Mouse (Mus musculus) erythroid progenitor cell, adult 5-6 weeks (primary cell): ENCODE measurements at regions not wholly inside any gene's neighbourhood (a gene's known extent, or its start where the extent isn't known, plus 50 kb on each side); places are given as distances from the start of the nearest gene placed in this dataset.

ENCODE experiments used
- ATAC-seq: replicated peaks from 2 replicates; pipeline ENCODE4 v1.8.0; 2016; ENCODE audit warnings: moderate number of reproducible peaks, mild to moderate bottlenecking, moderate TSS enrichment, inconsistent platforms; ENCODE audit not compliant: poor library complexity, low FRiP score, severe bottlenecking

DNA sequence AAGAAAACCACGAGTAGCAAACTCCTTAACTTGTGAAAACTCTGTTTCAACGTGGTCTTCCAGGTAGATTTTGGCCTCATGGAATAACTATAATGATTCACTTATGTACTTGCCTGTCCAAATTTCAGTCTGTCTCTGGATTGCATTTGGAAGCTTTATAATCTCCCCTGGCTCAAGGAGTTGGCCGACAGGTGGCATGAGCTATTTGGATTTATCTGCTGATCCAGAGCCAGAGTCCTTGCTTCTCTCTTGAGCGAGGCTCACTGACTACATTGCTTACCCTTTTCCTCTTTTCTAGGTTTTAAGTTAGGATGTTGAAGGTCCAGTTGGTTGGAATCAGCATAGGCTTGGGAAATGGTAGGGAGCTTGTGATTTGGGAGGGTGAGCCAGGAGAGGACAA lies 423.6 kb downstream of the Cd109 start:
- no peak for ATAC-seq

DNA sequence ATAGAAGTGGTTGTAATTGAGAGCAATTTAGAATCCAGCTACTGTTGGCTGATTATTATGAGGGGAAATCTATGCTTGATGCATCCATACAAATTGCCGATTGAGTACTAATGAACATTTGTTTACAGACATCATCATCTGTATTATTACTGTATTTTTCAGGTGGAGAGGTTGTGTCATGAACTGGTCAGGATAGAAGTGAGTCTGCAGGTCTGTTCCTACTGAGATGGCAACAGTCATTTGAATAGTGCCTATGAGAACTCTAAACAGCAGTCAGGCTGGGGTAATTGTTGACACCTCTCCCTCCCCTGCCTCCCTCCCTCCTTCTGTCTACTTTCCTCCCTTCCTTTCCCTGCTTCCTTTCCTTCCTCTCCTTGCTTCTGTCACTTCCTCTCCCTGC lies 429.0 kb downstream of the Cd109 start:
- no peak for ATAC-seq

DNA sequence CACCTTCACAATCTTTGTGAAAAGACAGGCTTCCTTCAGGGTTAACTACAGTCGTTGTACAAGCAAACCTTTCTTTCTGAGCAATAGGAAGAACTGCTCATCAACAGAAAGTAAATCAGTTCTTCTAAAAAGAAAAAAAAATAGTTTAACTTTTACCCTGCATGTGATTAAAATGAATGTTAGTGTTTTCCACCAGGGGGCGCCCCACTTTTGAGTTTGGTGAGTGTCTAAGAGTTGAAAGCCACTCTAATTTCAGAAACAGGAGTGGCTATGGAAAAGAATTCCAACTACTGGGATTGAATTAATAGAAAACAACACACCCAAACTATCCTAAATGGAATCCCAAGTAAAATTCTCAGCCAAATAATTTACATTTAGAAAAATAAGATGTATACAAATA lies 430.0 kb downstream of the Cd109 start:
- no peak for ATAC-seq

DNA sequence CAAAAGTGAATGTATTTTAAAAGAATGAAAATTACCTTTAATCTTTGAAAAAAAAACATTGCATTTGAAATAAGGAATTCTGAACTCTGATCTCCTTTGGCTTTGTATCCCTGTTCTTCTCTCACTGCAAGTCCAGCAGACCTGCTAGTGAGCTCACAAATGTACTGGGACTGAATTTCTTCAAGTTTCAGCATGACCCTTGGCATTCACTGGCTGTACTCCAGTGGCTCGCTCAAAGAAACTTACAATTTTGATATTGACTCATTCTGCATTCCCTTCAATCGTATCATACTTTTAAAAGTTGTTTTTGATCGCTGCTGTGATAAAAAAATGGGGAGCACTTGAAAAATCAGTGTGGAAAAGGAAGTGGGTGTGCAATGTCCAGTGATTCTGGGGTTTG lies 456.6 kb downstream of the Cd109 start:
- no peak for ATAC-seq

DNA sequence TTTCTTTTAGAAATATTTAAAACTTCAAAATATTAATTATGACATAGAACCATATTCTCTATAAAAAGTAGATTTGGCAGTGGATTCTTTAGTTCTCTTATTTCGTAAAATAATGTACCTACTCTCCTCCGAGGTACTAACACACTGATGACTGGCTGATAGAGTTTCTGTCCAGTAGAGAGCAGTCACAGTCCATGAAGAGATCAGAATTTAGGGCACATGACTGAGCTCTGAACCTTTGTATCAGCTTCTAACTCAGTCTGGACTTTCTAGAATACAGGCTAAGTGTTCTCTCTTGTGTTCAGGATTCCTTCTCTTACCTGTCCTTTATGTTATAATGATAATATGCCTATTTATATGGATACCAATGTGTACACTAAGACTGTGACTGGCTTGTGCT lies 494.3 kb downstream of the Cd109 start:
- ATAC-seq, result no peak

DNA sequence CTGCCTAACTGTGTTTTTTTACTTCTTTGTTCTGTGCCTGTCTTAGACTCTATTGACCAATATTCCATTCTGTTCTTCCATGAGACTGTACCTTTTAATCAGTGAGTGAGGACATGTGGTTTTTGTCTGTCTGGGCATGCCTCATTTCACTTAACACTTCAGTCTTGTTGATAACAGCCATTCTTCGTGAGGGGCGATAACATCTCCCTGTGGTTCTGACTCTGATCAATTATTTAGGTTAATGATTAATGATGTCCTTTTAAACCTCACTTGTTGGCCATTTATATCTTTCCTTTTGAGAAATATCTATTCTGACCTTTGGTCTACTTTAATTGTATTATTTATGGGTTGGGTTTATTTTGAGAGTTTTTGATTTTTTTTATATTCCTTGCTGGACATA lies 496.0 kb downstream of the Cd109 start:
- no peak for ATAC-seq

DNA sequence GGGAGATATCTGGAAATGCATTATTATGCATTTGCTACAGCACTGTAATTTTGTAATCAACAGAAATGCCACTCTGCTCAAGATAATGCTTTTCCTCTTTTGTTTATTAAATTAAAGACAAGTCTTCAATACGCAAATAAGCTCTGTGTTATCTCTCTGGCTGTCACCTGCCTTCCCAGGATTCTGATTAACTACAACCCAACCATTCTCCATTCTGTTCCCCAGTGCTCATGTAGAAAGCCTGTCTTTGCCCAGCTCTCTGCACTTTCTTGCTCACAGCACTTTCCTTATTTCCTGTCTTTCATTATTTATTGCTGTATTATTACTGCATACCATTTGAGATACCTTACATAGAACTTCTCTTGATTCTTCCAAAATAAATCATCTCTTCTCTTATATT lies 525.6 kb downstream of the Cd109 start:
- no peak for ATAC-seq

DNA sequence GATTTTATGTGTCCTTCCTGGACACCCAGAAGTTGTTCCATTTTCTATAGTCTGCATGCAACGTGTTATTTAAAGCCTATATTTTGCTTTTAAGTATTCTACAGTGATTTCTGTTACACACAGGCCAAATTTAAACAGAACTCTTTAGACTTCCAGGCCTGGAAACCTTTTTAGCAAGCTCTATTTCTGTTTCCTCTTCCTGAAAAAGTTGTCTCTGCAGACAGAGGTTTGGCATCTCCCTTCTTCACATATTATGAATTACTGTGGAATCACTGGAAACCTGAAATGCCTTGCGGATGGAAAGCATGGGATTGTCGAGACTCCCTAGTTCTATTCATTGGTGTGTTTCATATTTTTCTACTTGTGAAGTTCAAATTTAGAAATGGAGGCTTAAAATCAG lies 530.7 kb downstream of the Cd109 start:
- no peak for ATAC-seq

DNA sequence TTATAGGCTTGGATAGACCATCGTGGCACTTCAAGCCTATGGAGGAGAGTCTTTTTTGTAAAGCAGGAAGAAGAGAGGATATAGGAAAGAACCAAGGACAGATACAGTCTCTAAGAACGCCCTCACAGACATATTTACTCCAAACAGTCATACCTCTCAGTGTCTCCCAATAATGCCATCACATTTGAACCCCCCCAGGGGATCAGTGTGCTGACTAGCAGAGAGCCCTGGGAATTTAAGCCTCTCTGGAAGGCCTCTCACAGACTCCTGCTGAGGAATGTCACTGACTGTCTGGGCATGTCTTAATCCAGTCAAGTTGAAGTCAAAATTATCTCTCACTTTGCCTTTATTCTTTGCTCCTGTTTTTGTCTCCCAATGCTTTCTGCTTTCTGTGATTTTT lies 550.2 kb downstream of the Cd109 start:
- no peak for ATAC-seq

DNA sequence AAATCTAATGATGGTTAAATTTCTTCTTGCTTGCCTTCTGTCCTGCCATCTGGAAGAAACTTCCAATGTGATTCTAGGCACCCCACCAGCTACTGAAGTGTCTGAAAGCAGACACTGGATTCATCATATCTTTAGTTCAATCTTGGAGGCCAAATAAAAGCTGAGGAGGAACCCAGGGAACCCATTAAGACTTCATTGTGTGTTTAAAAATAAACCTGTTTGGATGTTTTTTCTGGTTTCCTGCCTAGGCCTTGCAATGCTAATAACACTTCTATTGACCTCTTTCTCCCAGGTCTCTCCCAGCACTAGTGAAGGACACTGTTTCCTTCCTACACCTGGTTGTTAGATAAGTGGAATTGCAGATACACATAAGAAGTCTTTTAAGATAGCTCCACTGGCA lies 545.6 kb downstream of the Col12a1 start:
- no peak for ATAC-seq

DNA sequence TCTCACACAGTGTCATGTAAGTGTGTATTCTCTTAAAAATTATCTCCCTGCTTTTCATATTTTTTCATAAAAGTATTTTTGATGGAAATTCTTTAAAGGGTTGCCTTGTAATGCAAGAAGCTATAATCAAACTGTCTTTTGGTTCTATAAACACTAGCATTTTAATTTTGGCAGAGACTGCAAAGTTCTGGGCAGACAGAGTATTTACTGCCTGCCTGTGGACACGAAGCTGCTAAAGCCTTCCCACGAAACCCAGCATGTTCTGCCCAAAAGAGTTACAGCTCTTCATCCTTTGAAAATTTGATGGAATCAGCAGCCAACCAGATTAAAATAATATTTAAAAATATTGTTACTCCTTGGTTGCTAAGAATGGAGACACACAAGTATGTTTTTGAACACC lies 538.7 kb downstream of the Col12a1 start:
- no peak for ATAC-seq

DNA sequence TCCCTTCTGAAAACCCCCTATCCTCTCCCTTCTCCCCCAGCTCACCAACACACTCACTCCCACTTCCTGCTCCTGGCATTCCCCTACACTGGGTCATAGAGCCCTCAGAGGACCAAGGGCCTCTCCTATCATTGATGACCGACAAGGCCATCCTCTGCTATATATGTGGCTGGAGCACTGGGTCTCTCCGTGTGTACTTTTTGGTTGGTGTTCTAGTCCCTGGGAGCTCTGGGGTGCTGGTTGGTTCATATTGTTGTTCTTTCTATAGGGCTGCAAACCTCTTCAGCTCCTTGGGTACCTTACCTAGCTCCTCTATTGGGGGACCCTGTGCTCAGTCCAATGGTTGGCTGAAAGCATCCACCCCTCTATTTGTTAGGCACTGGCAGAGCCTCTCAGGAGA lies 523.2 kb downstream of the Col12a1 start:
- no peak for ATAC-seq

DNA sequence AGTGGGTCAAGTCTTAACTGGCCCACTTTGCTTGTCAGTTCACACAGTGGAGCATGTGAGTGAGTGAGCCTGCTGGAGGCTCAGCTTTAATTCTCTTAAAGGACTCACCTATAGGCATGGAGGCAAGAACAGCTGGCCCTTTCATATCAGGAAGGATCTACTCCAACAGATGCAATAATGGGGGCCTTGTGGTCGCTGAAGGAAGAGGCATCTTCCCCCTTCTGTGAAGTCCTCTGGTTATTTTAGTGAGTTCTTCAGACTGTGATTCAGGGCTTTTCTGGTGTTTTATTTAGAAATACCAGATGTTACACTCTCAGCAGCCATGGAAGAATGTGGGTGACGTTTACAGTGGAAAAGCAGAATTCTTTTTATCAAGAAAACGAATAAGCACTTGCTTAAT lies 516.9 kb downstream of the Col12a1 start:
- no peak for ATAC-seq

DNA sequence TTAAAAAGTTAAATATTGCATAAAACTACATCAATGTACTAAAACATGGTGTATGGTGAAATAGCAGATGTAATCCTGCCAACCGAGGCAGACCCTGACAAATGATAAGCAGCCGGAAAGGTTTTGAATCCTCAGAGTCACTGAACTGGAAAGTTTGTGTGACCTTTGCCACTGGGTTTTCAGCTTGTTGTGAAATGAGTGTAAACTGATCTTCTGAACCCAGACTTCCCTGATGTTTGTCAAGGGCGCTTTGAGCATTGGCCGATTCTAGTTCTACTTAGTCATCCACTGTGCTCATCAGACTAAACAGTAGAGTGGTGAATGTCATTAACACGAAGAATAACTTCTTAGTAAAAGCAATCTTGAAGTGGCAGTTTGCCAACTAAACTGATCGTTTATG lies 505.3 kb downstream of the Col12a1 start:
- ATAC-seq, result no peak

DNA sequence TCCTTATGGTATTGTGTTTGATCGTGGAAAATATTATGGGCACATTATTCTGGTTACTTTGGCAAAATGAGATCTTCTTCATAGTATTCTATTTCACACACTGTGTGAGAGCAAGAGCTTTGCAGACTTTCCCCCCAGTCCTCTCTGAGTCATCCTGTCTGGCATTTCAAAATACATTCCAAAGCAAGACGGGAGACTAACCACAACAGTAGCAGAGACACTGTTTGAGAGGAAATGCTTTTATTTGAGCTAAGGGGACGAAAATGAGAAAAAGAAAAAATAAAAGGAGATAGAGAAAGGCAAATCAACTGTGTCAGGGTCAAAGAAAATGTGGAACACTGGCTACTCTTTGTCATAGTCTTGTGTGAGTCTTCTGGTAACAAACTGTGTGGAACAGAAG lies 502.6 kb downstream of the Col12a1 start:
- ATAC-seq, result no peak

DNA sequence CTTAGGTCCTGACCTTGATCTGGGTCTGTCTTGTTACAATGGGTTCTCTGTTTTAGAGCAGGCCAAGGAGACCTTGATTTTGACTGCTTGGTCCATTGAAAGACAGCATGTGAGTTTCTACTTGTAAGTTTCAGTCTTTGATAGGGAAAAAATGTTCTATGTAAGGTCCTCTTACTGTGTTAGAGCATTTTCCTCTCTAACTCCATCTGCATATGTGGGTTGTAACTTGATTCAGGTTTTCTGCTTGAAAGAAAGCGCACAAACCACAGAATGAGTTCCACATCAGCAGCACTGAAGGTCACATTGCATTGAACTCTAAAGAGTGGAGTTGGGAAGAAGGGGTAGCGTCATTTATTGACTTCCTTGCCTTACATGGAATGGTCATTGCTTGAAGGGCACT lies 502.2 kb downstream of the Col12a1 start:
- ATAC-seq, result no peak

DNA sequence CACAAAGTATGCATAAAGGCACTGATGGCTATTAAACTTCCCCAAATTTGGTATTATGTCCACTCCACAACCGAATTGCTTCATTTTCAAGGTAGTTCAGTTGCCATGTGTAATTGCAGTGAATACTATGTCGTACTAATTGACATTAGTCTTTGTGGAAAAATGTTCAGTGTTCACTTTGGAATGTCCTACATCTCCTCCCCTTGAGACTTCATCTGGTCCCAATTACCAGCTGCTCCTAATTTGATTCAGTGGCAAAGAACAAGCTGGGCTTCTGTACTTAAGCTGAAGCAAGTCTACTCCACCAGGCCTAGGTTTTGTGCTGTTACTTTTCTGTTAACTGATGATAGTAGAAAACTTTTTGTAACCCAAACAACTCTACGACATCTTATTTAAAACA lies 485.6 kb downstream of the Col12a1 start:
- no peak for ATAC-seq

DNA sequence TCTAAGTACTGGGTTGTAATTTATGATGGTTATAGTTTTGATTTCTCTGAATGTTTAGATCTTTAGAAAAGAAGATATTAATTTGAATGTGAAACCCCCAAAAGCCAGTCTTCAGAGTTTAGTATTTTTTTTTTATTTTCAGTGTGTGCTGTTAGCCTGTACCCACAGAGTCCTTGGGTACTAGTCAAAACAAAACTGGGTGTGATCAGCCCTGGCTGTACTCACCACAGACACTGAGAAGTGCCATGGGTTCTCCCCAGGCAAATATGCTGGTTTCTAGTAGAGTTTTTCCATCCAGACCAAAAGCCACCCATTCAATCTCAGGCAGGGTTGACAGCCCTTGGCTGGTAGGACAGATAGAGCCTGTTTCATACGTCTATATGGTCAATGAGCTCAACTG lies 484.9 kb downstream of the Col12a1 start:
- no peak for ATAC-seq

DNA sequence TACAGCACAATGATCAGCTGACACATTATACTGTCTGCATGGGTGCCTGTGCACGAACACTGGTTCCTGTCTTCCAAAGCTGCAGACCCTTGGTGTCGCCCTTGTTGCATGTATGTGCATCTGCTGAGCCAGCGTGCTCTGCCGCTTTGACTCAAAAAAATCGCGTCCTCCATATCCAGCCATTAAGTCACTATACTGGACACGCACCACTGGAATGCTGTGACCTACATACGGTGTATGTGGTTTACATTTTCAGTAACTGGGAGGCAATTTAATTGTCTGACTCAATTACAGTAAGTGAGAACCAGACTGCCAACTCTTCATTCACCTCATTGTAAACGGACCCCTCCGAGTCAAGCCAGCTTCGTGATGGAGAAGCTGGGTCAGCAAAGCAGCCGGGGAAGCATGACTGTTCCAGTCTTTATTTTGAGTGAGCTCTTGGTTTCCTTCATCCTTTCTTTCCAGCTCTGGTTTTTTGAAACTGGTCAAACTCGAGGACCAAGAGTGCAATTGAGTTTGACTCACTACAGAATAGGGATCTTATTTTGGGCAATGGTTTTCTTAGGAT lies 448.9 kb downstream of the Col12a1 start:
- ATAC-seq, result no peak

DNA sequence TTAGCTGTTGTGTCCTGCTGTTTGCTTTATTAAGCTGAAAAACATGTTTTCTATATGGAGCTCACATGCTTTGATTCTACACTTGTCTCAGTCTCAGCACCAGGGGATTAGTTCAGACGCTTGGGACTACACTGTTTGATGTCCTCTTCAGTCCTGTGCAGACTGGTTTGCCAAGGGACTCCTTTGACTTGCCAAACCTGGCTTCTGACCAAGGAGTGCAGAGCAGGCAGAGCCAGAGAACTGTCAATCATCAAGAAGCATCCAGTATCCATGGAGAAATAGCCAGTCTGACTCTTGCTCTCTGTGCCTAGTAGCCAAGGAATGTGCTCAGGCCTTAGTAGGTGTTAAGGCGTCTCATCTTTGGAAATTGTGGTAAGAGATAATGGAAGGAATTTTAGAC lies 448.4 kb downstream of the Col12a1 start:
- ATAC-seq, result no peak

DNA sequence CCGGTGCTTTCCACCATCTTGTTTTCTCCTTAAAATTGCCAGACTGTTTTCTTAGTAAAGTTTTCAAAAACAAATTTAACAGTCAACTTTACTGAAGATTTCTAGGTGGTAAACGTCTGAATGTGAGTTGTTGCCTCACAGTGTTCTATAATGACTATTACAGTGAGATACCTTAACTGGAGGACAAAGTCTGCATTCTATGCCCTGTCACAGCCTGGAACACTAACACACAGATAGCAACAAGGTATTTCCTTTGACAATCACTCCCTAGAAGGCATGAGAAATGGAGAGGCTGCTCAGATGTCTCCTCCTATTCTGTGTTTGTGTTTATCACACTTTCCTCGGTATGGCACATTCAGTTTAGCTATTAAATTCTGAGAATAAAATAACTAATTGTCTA lies 430.8 kb downstream of the Col12a1 start:
- no peak for ATAC-seq

DNA sequence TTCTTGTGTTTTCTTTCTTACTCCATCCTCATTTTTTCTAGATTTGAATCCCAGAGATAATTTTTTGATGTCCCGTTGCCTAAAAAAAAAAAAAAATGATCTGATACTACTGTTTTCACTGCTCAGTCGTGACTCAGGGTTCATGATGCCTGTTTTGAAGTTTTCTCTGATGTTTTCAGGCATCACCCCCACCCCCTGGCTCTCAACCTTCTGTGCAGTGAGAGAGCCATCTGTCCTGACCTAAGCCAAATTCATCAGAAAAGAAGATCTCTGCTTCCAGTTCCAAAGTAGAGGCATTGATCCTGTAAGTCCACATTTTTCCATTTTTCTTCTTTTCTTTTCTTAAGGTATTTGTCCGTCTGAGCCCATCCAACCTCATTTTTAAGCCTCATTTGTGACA lies 423.3 kb downstream of the Col12a1 start:
- no peak for ATAC-seq

DNA sequence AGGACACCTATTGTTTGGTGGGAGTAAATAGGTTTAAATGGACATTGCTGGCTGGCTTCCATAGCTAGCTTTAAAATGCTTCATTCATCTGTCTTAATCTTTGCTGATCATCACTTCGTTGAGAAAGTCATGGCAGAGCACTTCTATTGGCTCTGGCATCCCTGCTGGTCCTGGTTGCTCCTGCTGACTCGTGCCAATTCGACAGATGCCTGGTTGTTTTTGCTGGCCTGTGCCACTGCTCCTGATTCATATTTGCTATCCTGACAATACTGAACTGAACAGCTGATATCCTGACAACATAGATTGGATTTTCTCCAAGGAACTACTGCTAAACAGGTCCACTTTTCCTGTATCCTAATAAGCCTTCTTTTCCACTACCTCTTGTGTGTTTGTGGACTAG lies 417.1 kb downstream of the Col12a1 start:
- no peak for ATAC-seq
